Mouse (Mus musculus) bone marrow, adult 2 months (tissue): ENCODE data around the gene Cfdp1. TPM values are rescaled to one million over a fixed set of nuclear protein-coding genes. Genes with fewer than 3 reads are reported as not detected.

Source experiments
- H3K27ac ChIP-seq: fragments of 200-500 bp; 2 replicates; pipeline ENCODE4 v1.5.1; 2012; ENCODE audit warnings: low read depth, mild to moderate bottlenecking, control low read depth, inconsistent platforms, low read length; ENCODE audit not compliant: control insufficient read depth, poor library complexity, insufficient read depth
- H3K4me1 ChIP-seq: fragments of 200-500 bp; 2 replicates; pipeline ENCODE4 v1.6.1; 2011; ENCODE audit warnings: low read length; ENCODE audit not compliant: control insufficient read depth, insufficient read depth
- H3K4me3 ChIP-seq: fragments of 200-500 bp; replicated peaks from 2 replicates; pipeline ENCODE3; 2011; ENCODE audit warnings: mild to moderate bottlenecking, low read depth, low read length, control low read depth; ENCODE audit not compliant: control insufficient read depth
- CTCF ChIP-seq: fragments of 200-500 bp; IDR thresholded peaks from 2 replicates; pipeline ENCODE4 v1.5.1; 2011; ENCODE audit warnings: low read length, control low read depth; ENCODE audit not compliant: control insufficient read depth, insufficient read depth
- POLR2A ChIP-seq: fragments of 200-500 bp; IDR thresholded peaks from 2 replicates; pipeline ENCODE4 v1.6.1; 2011; ENCODE audit warnings: low read depth, mild to moderate bottlenecking, control low read depth, low read length, borderline replicate concordance; ENCODE audit not compliant: control insufficient read depth
- WGBS: fragments of 180-500 bp; shearing (Covaris S2); methylation state at CpG from one replicate; pipeline ENCODE4 v1.1.7; 2018; 5-methylcytosine and 5-hydroxymethylcytosine counted together
- polyA plus RNA-seq: library from polyadenylated mRNA; stranded (reverse); fragments of >200 nt; gene quantifications from 2 replicates; pipeline ENCODE4 v1.2.4, GENCODE M21; 2011; ENCODE audit warnings: low replicate concordance; ENCODE audit not compliant: missing spikeins, insufficient read depth, insufficient read length

Gene Cfdp1
- 48.8 and 116 TPM in 2 replicates for polyA plus RNA-seq

DNA sequence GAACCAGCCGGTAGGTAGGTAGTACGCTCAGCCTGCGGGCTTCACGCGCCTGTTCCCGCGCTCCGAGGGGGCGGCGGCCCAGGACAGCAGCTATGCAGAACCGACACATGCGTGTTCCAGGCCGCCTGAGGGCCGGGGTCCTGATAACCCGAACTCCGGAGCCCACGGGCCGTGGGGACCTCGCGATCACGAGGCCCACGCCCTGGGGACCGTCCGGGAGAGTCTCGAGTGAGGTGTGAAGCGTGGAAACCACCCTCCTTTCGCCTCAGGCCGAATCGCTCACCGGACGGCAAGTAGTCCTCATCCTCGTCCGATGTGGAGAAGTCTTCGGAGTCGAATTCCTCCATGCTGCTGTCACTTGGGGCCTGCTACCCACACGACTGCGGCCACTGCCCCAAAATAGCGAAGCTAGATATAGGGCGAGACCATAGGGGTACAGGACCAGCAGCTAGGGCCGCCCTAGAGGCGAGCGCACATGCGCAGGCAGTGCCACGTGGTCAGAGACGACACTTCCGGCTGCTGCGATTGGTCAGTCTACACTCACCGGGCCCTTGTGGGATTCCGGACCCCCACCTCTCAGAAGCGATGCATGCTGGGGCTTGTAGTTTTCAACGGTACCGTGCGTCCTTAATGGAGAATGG lies at the start of gene Cfdp1:
Cfdp1 (minus strand) TSS at position 431 of the 641 bp plus-strand sequence.
- peak within 1 kb of the TSS; percentile 90 for H3K4me3 ChIP-seq
- peak; percentile 15; the same call in 1 of the 2 replicates for TF ChIP-seq CTCF
- TF ChIP-seq POLR2A: peak; percentile 71; the same call in 1 of the 2 replicates
- peaks cover 1% of the 10 kb centered on the region; the same call in 1 of the 2 replicates for H3K4me1 ChIP-seq
- WGBS: under 1% methylated on average over 53 of the region's 53 CpGs
- no peak within 1 kb of the TSS; the same call in 1 of the 2 replicates for H3K27ac ChIP-seq

DNA sequence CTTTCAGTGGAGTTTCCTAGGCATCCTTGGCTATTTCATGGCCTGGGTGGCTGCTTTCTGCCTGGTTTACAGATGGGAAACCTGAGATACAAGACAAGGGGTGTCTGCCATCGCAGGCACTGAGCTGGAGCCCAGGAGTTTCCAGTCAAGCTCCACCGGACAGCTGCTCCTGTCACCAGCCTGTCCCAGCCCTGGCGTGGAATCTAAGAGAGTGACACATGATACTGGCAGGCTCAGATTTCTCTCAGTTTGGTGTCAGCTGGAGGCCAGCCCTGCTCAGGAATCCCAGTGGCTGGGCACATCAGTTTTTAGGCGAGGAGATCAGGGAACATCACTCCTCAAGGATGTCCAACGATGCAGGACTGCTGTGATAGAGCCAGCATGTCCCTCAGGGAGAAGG lies 48.0 kb upstream of the Cfdp1 start:
- Histone ChIP-seq H3K4me3 (no peak overlapping the region), H3K27ac (no peak overlapping the region), H3K4me1 (no peaks in the 10 kb centered on the region)
- TF ChIP-seq CTCF (no peak), POLR2A (no peak)
- WGBS: 71% methylated on average over 5 of the region's 5 CpGs

DNA sequence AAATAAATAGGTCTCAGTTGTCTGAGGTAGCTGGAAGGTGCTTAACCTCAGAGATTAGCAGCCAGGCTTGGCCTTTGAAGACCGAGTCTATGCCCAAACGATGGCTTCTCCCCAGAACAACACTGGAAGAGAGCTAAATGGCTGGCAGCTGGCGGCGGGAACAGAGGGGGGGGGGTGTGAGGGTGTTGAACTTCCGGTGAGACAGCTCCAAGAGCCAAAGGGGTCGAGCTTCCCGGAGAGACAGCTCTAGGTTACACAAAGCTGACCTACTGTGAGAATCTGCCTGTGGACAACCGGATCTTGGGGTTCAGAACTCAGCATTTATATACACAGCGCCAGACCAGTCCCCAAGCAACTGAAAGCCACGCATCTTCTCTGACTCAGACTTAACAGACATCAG lies 44.5 kb upstream of the Cfdp1 start:
- TF ChIP-seq CTCF (no peak), POLR2A (no peak)
- Histone ChIP-seq H3K4me3 (no peak overlapping the region), H3K27ac (no peak overlapping the region), H3K4me1 (no peaks in the 10 kb centered on the region)
- WGBS: 57% methylated on average over 10 of the region's 10 CpGs

DNA sequence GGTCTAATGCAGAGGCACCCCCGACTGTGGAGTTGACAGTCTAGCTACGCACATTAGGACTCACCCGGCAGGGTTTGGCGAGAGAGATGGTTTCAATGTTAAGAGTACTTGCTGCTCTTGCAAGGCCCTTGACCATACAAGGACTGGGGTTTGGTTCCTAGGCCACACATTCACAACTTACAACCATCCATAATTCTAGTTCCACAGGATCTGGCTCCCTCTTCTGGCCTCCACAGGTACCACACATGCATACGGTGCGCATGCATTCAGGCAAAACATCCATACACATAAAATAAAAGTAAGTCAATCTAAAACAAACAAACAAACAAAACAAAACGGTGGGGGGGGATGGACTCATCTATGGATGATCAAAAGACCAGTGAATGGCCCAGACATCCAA lies 40.9 kb upstream of the Cfdp1 start:
- no peak for TF ChIP-seq POLR2A
- peak; percentile 55 for TF ChIP-seq CTCF

DNA sequence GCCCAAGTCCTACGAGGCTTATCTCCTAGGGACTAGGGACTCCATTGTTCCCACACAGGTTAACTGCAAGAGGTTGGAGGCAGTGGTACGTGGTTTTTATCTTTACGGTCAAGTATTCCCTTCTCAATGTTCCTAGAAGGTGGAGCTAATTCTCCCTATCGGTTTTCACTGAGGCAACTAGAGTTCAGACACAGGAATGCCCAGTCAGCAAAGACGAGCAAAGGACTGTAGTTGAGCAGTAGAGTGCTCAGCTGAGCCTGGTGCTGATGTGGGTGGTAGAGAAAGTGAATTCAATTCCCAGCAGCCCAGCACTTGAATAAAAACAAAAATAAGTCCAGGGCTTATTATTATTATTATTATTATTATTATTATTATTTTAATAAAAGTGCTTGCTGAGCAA lies 38.5 kb upstream of the Cfdp1 start:
- no peak for TF ChIP-seq POLR2A
- TF ChIP-seq CTCF: no peak
- 43% methylated on average over 5 of the region's 5 CpGs for WGBS
- H3K4me1 ChIP-seq: no peaks in the 10 kb centered on the region
- no peak overlapping the region for H3K27ac ChIP-seq
- no peak overlapping the region for H3K4me3 ChIP-seq

More for the DNA sequence above, 40.9 kb upstream of the Cfdp1 start:
- H3K4me3 ChIP-seq: no peak overlapping the region
- H3K27ac ChIP-seq: no peak overlapping the region
- no peaks in the 10 kb centered on the region for H3K4me1 ChIP-seq
- 86% methylated on average over 7 of the region's 7 CpGs for WGBS

DNA sequence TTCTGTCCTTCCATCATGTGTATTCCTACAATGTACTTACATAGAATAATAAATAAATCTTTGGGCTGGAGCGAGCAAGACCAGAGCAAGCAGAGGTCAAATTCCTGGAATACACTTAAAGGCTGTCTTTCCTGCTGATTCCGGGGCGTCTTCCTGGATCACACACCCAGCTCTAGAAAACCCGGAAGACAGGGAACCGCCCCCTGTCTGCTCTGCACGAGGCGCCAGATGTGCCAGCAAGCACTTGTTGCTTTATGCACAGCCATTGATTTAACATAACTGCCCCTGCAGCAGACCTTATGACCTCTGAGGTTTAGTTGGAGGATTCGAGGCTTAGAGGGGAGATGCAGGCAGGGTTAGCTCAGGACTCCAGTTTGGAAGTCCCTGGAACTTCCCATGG lies 37.9 kb upstream of the Cfdp1 start:
- Histone ChIP-seq H3K4me1 (no peaks in the 10 kb centered on the region), H3K4me3 (no peak overlapping the region), H3K27ac (no peak overlapping the region)
- 21% methylated on average over 8 of the region's 8 CpGs for WGBS
- TF ChIP-seq POLR2A (no peak), CTCF (no peak)

DNA sequence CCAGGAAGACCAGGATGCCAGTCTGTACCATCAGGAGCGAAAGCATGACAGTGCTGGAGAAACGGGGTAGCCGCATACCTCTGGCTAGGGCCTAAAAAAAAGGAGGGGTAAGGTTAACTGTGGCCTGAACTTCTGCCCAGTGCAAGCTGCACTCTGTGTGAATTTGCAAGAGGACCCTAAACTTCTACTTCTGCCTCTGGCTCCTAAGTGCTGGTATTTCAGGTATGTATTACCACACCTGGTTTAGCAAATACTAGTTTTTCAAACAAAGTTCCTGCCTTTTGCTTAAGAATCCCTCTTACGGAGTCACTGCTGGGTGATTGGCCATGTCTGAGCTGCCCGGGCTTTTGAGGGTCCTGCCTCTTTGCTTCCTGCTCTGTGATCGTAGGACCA lies 36.8 kb upstream of the Cfdp1 start:
- Histone ChIP-seq H3K4me3 (no peak overlapping the region), H3K27ac (no peak overlapping the region), H3K4me1 (no peaks in the 10 kb centered on the region)
- whole genome bisulfite sequencing: 52% methylated on average over 6 of the region's 6 CpGs
- TF ChIP-seq CTCF (no peak), POLR2A (no peak)

DNA sequence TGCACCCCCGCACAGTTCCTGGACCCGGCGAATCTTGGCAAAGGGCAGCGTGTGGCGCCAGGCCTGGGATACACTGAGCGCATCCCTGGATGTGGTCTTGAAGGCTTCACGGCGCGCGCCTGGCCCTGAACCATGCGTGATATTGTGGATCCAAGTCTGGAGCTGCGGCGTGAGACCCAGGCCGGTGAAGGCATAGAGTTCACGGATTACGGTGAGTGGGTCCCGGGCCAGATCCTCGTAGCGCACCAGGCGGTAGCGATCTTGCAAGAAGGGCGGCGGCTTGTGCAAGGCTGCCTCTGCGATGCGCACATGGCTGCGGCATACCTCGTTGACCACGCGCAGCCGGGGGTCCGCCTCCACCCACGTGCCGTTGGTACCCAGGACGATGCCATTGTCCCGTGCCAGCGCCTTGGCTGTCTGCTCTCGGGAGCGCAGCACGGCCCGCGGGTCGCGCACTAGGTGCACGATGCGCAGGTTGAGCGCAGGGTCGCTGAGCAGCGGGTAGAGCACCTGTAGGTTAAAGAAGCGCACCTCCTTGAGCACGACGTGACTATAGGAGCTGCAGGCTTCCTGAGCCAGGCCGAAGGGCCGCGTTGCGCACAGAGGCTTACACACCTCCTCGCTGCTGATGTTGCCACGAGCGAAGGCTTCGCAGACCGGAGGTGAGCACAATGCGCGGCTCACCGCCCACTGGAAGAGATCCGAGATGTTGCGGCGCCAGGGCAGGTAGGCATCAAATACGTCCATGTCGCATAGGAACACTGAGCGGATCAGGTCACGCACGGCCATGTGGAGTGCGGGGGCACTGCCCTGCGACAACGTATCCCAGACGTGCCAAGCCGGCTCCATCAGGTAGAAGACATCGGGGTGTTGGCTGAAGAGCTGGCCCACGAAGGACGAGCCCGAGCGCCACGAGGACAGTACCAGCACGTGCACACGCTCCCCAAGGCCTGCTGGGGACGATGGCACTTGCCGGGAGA lies 36.1 kb upstream of the Cfdp1 start:
- H3K4me1 ChIP-seq: no peaks in the 10 kb centered on the region
- H3K4me3 ChIP-seq: no peak overlapping the region
- no peak overlapping the region for H3K27ac ChIP-seq
- TF ChIP-seq POLR2A (no peak; the same call in 1 of the 2 replicates), CTCF (no peak)
- WGBS: 18% methylated on average over 86 of the region's 86 CpGs
